Mouse (Mus musculus) CH12.LX (cell line): ENCODE measurements around the gene Rbbp5.

Experiments
- CHD2 ChIP-seq: IDR thresholded peaks from 2 replicates; pipeline ENCODE4 v1.6.1; 2011; ENCODE audit warnings: low read length, improper control_type of control experiment
- CTCF ChIP-seq, 2 experiments: IDR thresholded peaks in 1 of 2; conservative IDR thresholded peaks in 1 of 2; 2 replicates each; pipeline ENCODE4 v1.5.1; 2011 to 2012; ENCODE audit warnings: low read depth in 2 of 2, low read length in 2 of 2, improper control_type of control experiment in 1 of 2, inconsistent platforms in 1 of 2, mild to moderate bottlenecking in 1 of 2, moderate library complexity in 1 of 2
- ELF1 ChIP-seq: IDR thresholded peaks from 2 replicates; pipeline ENCODE4 v1.6.1; 2014; ENCODE audit warnings: low read depth, mild to moderate bottlenecking, inconsistent platforms, low read length, improper control_type of control experiment
- EP300 ChIP-seq: IDR thresholded peaks from 2 replicates; pipeline ENCODE4 v1.6.1; 2011; ENCODE audit warnings: low read length, improper control_type of control experiment
- ETS1 ChIP-seq: conservative IDR thresholded peaks from 2 replicates; pipeline ENCODE4 v1.6.1; 2012; ENCODE audit warnings: low read depth, mild to moderate bottlenecking, inconsistent platforms, low read length, improper control_type of control experiment, moderate library complexity
- MXI1 ChIP-seq: IDR thresholded peaks from 2 replicates; pipeline ENCODE4 v1.6.1; 2011; ENCODE audit warnings: mild to moderate bottlenecking, low read depth, low read length, improper control_type of control experiment
- NRF1 ChIP-seq: IDR thresholded peaks from 2 replicates; pipeline ENCODE4 v1.6.1; 2014; ENCODE audit warnings: low read depth, mild to moderate bottlenecking, inconsistent platforms, low read length, improper control_type of control experiment, moderate library complexity
- POLR2A ChIP-seq: IDR thresholded peaks from 2 replicates; pipeline ENCODE4 v1.6.1; 2011; ENCODE audit warnings: low read depth, mild to moderate bottlenecking, improper control_type of control experiment, low read length
- TCF12 ChIP-seq: IDR thresholded peaks from 2 replicates; pipeline ENCODE4 v1.6.1; 2014; ENCODE audit warnings: low read depth, mild to moderate bottlenecking, inconsistent platforms, low read length, improper control_type of control experiment

- TF ChIP-seq CHD2: no peak
- TF ChIP-seq CTCF (conservative IDR thresholded peaks at IDR 0.05 in 1 of 2, IDR thresholded peaks at IDR 0.05 in 1 of 2; ENCODE audit: low read depth in 2 of 2, low read length in 2 of 2): no peak
- TF ChIP-seq ETS1: no peak
- TF ChIP-seq ELF1: no peak
- TF ChIP-seq MXI1: no peak
- no peak for TF ChIP-seq EP300
- no peak for TF ChIP-seq POLR2A
- TF ChIP-seq NRF1: no peak
- TF ChIP-seq TCF12: no peak
These were observed 39.8 kb upstream of the Rbbp5 start for GRCm38 (mm10) chr1:132437389-132437788.
